Mouse (Mus musculus) c-Kit-negative CD71-positive TER-119-positive erythroid progenitor cells, embryonic 14.5 days (primary cell): ENCODE data around the gene Ciita.
A peak's percentile ranks its signal among the peaks of the same experiment; 100 is the strongest.

Experiments
- DNase-seq: peaks from one replicate; pipeline ENCODE4 v3.0.0-alpha.2; 2013; ENCODE audit warnings: low read depth, low spot score

Ciita gene

DNA sequence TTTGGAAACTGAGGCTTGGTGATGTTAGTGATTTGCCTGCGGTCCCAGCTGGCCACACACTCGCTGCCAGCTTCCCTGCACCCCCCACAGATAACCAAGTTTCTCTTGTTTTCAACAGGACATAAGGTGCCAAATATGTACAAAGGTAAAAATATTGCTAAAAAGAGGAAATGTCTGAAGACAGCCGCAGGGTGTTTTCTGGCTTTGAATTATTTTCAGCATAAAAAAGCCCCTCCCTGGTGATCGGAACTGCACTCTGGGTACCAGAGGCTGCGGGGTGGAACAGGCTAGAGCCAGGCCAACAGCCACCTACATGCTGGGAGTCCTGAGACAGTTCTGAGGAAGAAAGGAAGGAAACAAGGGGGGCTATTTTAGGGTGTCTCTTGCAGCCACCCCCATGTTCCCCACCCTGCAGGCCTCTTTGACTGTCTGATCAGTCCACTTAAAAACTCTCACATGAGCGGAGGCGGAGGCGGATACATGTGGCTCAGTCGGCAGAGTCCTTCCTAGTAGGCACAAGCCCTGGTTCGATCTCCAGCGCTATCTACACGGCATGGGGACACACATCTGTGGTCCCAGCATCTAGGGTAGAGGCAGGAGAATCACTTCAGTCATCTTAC is 36.2 kb downstream of the Ciita start:
- DNase-seq: no peak

DNA sequence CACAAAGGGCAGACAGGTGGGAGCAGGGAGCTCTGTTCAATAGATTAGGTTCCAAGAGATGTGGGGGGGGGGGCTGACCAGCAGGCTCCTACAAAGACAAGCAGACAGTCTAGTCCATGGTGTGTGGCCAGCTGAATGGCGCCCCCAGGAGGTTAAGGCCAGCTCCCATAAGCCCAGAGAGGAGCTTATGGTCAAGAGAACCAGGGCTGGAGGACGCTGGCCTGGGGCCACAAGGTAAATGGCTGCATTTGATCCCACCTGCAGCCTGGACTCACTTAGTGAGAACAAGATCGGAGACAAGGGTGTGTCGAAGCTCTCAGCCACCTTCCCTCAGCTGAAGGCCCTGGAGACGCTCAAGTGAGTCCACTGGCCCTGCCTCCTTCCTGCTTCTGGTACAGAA is 38.2 kb downstream of the Ciita start:
- no peak for DNase-seq

GRCm38 (mm10) chr16:10520908-10521614 is 41.2 kb downstream of the Ciita start:
- no peak for DNase-seq

DNA sequence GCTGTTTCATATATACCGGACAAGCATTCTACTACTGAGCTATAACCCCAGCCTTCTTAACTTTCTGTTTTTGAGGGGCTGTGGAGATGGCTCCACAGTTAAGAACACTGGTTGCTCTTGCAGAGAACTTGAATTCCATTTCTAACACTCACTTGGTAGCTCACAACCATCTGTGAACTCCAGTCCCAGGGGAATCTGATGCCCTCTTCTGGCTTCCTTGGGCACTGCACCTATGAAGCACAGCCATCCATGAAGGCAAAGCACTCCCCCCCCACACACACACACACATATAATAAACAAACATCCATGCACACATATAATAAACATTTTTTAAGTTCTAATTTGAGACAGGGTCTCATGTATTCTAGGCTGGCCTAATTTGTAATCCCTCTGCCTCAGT is 43.0 kb downstream of the Ciita start:
- DNase-seq: no peak

DNA sequence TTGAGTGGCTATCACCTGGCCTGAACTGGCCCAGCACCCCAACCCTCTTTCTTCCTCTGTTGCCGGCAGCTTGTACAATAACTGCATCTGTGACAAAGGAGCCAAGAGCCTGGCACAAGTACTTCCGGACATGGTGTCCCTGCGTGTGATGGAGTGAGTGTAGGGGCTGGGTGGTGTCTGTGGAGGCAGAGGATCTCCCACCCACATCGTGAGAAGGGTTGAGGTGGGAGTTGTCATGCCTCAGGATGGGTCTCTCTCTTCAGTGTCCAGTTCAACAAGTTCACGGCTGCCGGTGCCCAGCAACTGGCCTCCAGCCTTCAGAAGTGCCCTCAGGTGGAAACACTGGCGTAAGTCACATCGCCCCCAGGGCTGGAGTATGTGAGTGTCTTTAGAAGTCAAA is 43.8 kb downstream of the Ciita start:
- no peak for DNase-seq

DNA sequence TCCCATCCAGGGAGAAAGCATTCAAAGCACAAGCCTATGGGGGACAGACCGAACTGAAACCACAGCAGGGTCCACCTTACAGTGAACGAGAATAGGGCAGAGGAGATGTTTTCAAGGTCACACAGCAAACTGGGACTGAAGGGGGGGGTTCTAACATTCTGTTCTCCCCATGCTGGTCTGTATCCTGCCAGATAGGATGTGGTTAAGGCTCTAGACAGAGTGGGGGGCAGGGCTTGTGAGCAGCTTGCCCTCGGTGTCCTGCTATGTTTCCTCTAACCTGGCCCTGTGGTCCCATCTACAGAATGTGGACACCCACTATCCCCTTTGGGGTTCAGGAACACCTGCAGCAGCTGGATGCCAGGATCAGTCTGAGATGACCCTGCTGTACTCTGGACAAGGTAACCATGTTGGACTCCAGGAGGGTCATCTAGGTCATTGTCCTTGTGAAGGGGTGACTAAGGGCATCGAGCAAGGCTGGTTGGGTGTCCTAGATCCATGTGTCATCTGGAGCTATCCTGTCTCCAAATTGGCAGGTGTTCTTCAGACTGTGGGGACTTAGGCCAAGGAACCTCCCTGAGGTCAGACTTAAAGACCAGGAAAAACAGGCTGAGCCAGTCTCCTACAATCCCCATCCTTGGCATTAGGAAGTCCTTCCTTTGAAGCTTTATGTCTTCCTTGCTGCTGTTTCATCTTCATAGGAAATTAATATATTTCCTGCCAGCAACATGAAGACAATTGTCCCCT is 45.2 kb downstream of the Ciita start:
- DNase-seq: no peak

- DNase-seq: no peak
Observed at GRCm38 (mm10) chr16:10525610-10525980, 45.7 kb downstream of the Ciita start.

DNA sequence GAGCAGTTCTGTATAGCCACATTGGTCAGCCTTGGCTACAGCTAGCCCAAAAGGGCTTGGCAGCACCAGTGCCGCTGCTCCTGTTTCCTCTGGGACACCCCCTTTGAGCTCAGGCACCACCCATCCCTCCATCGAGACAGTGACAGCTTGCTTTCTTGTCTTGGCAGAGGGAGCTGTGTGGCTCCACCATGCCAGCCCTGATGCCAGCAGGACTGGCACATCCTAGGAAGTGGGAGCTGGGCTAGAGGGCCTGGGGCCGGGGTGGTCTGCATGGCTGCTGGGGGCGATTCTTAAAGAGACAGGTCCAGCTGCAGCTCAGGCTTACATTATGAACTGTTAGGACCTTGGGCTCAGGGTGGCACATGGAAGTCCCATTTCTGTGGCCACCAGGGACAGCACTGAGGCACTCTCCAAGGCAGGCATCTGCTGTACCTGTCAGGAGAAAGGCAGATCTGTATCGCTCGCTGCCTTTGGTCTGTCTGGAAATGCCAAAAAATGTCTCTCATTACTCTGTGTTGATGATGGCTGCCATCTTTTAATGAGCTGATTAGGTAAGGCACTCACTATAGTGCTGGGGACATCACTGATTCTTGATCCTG is 47.3 kb downstream of the Ciita start:
- no peak for DNase-seq

- DNase-seq: no peak
Observed at GRCm38 (mm10) chr16:10528382-10528781, 48.5 kb downstream of the Ciita start.

DNA sequence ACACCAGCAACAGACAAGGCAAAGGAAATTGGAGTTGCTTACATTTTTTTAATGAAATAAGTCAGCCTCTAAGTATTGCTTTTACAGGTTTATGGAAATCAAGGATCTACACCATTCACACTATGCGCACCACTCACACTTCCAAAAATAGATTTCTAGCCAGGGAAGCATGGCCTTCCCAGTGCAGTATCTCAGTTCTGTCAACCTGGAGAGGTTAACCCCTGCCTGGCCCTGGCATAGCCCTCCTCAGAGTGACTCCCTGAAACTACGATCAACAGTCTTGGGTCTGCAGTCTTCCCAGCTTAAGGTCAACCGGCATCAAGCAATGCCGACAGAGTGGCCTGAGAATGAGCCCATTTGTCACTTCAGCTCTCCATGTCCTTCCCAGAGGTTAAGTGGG is 50.3 kb downstream of the Ciita start:
- no peak for DNase-seq

GRCm38 (mm10) chr16:10533781-10534180 is 53.9 kb downstream of the Ciita start:
- no peak for DNase-seq

- DNase-seq: no peak
Observed at GRCm38 (mm10) chr16:10534567-10534966, 54.7 kb downstream of the Ciita start.

DNA sequence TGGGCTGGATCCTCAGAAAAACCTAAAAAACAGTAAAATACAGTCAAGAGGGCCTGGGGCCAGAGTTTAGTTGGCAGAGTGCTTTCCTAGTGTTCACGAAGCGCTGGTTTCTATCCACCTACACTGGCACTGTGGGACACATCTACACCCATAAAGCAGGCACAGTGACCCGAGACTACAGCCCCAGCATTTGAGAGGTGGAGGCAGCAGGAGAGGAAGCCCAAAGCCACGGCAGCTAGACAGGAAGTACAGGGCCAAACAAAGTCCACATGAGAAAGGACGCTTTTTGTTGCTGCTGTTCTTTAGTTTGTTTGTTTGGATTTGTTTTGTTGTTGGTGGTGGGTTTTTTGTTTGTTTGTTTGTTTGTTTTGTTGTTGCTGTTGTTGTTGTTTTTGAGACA is 56.5 kb downstream of the Ciita start:
- DNase-seq: no peak

GRCm38 (mm10) chr16:10536961-10537360 is 57.1 kb downstream of the Ciita start:
- no peak for DNase-seq

DNA sequence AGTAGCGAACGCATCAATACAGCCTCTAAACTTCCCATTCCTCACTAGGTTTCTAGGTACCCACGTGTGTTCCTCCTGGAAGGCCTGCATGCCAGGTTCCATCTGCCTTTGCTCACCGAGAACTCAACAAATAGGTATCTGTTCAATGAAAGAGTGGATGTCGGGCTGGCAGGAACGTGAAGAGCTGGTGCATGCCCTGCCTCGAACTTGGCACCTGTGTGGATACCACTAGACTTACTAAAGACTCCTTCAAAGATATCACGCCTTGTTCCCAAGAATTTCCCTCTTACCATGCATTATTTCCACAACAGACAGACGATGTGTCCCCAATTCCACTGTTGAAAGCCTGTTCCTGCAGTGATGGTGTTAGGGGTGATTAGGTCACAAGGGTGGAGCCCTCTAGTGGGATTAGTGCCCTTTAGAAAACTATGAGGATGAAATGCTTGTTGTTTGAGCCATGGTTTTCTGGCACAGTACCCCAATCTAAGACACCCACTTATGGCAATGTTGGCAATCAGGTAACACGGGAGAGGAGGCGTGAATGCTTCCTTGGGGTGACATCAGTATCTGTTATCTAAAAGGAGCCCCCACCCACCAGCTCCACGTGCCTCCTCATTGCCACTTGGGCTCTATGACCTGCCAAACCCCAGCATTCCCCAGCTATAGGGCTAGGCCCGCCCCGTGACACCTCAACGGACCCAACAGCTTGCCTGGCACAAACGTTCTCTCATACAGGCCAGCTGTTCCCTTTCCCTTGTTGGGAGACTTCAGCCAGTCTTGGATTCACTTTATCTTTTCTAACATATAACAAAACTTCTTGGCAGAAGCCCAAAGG is 61.1 kb downstream of the Ciita start:
- DNase-seq: no peak

DNA sequence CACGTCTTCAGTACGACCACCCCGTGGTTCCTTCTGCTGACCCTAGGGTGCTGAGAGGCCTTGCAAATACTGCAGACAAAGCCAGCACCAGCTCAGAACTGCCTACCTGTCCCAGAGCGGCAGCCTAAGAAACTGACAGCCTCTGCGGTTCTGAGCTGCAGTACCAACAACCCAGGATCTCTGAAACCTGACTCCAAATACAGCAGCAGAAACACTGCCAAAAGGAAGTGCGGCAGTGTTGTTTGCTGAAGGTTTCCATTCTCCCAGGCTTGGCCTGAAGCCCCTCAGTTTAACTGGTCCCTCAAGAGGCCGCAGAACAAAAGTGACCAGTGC is 61.7 kb downstream of the Ciita start:
- DNase-seq: no peak

- no peak for DNase-seq
Observed at GRCm38 (mm10) chr16:10542266-10542665, 62.4 kb downstream of the Ciita start.

GRCm38 (mm10) chr16:10542698-10543365 is 63.0 kb downstream of the Ciita start, which contains the start of gene Dexi:
TSS of gene Dexi (minus strand) at chr16:10543054.
- peak; percentile 93 for DNase-seq

GRCm38 (mm10) chr16:10544995-10545622 is 65.2 kb downstream of the Ciita start, which contains the start of gene Clec16a:
TSS of gene Clec16a (plus strand) at chr16:10545339.
- DNase-seq: peak; percentile 88

DNA sequence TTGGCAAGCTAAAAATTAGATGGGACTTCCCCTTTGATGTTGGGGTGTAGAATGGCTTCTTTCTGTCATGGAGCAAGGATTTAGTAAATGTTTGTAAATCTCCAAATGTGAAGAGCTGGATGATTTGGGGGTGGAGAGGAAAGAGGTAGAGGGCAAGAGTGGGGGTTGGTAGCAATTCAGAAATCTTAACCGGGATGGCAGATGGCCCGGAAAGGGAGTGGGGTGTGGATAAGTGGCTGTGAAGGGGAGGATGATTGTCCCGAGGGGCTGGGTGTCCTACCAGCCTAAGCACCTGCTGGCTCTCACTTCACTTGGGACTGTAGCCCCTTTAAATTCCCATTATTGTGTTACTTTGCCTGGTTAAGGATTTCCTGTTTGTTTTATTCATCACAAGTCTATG is 67.0 kb downstream of the Ciita start:
- DNase-seq: no peak

GRCm38 (mm10) chr16:10548938-10549337 is 69.1 kb downstream of the Ciita start:
- no peak for DNase-seq
